Mouse (Mus musculus) bone marrow, adult 2 months (tissue): ENCODE results near the gene Acss3. TPM values are rescaled to one million over a fixed set of nuclear protein-coding genes. Genes with fewer than 3 reads are reported as not detected.

Experiments used
- H3K27ac ChIP-seq: fragments of 200-500 bp; 2 replicates; pipeline ENCODE4 v1.5.1; 2012; ENCODE audit warnings: low read depth, mild to moderate bottlenecking, control low read depth, inconsistent platforms, low read length; ENCODE audit not compliant: control insufficient read depth, poor library complexity, insufficient read depth
- H3K4me1 ChIP-seq: fragments of 200-500 bp; 2 replicates; pipeline ENCODE4 v1.6.1; 2011; ENCODE audit warnings: low read length; ENCODE audit not compliant: control insufficient read depth, insufficient read depth
- H3K4me3 ChIP-seq: fragments of 200-500 bp; replicated peaks from 2 replicates; pipeline ENCODE3; 2011; ENCODE audit warnings: mild to moderate bottlenecking, low read depth, low read length, control low read depth; ENCODE audit not compliant: control insufficient read depth
- CTCF ChIP-seq: fragments of 200-500 bp; IDR thresholded peaks from 2 replicates; pipeline ENCODE4 v1.5.1; 2011; ENCODE audit warnings: low read length, control low read depth; ENCODE audit not compliant: control insufficient read depth, insufficient read depth
- POLR2A ChIP-seq: fragments of 200-500 bp; IDR thresholded peaks from 2 replicates; pipeline ENCODE4 v1.6.1; 2011; ENCODE audit warnings: low read depth, mild to moderate bottlenecking, control low read depth, low read length, borderline replicate concordance; ENCODE audit not compliant: control insufficient read depth
- whole genome bisulfite sequencing: fragments of 180-500 bp; shearing (Covaris S2); methylation state at CpG from one replicate; pipeline ENCODE4 v1.1.7; 2018; 5-methylcytosine and 5-hydroxymethylcytosine counted together
- polyA plus RNA-seq: library from polyadenylated mRNA; stranded (reverse); fragments of >200 nt; gene quantifications from 2 replicates; pipeline ENCODE4 v1.2.4, GENCODE M21; 2011; ENCODE audit warnings: low replicate concordance; ENCODE audit not compliant: missing spikeins, insufficient read depth, insufficient read length

Gene Acss3
- polyA plus RNA-seq, 1 experiment, result 1.9 TPM

DNA sequence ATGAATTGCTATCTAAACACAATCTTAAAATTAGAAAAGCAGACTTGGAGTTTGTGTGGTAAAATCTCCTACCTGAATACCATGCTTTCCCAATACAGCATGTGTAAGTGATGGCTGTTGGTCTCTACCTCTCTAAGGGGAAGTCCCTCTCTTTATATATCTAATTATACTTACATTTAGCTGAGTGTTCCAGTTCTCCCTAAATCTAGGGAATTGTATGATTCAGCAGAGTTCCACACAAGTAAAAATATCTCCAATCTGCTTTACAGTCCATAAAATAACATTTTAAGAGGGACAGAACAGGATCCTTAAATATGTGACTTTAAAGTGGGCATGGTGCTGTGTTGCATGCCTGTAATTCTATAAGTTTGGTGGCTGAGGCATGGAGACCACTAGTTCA lies 208.6 kb downstream of the Acss3 start:
- no peaks in the 10 kb centered on the region for H3K4me1 ChIP-seq
- H3K27ac ChIP-seq, result no peak overlapping the region
- no peak overlapping the region for H3K4me3 ChIP-seq
- TF ChIP-seq CTCF (no peak), POLR2A (no peak)

DNA sequence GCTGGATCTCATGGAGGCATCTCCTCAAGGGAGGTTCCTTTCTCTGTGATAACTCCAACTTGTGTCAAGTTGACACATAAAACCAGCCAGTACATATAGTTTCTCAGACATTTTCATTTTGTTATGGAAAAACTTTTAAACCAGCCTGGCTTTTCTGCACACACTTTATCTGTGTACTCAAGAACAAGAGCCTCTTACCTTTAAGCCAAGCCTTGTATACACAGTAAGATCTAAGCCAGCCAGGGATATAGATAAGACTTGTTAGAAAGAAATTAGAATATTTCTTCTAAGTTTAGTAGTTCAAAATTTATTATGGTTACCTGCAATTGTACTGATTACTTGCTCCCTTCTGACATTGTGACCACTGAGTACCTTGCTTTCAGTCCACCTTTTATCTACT lies 209.2 kb downstream of the Acss3 start:
- Histone ChIP-seq H3K4me1 (no peaks in the 10 kb centered on the region), H3K27ac (no peak overlapping the region), H3K4me3 (no peak overlapping the region)
- TF ChIP-seq POLR2A (no peak), CTCF (no peak)

DNA sequence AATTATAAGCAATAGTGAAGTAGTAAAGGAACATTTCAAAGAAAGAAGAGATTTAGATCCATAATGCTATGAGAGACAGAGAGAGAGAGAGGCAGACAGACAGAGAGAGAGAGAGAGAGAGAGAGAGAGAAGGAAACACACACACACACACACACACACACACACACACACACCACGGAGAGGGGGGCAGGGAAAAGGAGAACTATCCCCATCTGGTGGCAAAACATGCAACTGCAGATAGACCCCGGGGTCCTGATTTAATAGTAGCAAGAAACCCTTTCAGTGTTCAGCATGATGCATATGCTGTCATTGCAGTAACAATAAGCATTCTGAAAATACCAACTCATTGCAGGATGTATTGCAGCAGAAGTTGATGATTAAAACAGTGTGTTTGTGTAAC lies 210.4 kb downstream of the Acss3 start:
- Histone ChIP-seq H3K4me3 (no peak overlapping the region), H3K4me1 (no peaks in the 10 kb centered on the region), H3K27ac (no peak overlapping the region)
- TF ChIP-seq CTCF (no peak), POLR2A (no peak)
- 21% methylated on average over 2 of the region's 2 CpGs for WGBS

DNA sequence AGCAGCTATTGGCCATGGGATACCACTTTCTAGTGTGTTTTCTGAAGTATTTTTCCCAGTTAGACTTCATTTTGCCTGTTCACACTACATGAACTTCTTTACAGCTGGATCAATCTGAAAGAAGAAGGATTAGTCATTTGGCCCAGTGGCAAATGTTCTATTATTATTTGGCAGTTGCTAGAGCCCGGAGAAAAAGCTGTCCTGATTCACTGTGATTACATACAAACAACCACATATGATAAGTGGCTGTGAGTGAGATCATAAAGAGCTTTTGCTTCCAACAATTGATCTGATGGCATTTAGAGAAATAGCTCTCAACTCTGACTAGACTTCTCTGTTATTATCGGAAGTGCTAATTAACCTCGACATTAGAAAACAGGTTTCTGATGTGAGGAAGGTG lies 213.4 kb downstream of the Acss3 start:
- Histone ChIP-seq H3K27ac (no peak overlapping the region), H3K4me1 (no peaks in the 10 kb centered on the region), H3K4me3 (no peak overlapping the region)
- 79% methylated on average over 3 of the region's 3 CpGs for WGBS
- TF ChIP-seq POLR2A, result no peak
- no peak for TF ChIP-seq CTCF

DNA sequence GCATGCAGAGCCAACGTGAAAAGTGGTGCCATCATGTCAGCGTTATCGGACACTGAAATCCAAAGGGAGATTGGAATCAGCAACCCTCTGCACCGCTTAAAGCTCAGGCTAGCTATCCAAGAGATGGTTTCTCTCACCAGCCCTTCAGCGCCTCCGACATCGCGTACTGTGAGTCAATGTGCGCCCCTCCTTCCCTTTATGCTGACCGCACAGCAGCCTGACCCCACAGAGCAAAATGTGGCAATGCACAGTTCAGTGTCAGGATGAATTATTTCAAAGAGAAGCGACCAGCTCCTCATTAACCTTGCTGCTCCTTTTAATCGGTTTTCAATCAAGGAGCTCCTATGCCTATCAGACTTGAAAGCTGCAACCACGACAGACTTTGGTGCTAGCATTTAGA lies 227.1 kb downstream of the Acss3 start:
- no peak overlapping the region for H3K4me3 ChIP-seq
- TF ChIP-seq POLR2A (no peak), CTCF (no peak)
- WGBS, result 66% methylated on average over 13 of the region's 13 CpGs
- no peak overlapping the region for H3K27ac ChIP-seq
- H3K4me1 ChIP-seq, result no peaks in the 10 kb centered on the region

Other genes with a start within 250 kb of the Acss3 start
- gene Lin7a, start 148.0 kb upstream of the Acss3 start, polyA plus RNA-seq, result 0.65 TPM in 1 of 2 replicates, not detected in the other